Mouse (Mus musculus): ENCODE measurements around the gene Gm45062.

Gene Gm45062

DNA sequence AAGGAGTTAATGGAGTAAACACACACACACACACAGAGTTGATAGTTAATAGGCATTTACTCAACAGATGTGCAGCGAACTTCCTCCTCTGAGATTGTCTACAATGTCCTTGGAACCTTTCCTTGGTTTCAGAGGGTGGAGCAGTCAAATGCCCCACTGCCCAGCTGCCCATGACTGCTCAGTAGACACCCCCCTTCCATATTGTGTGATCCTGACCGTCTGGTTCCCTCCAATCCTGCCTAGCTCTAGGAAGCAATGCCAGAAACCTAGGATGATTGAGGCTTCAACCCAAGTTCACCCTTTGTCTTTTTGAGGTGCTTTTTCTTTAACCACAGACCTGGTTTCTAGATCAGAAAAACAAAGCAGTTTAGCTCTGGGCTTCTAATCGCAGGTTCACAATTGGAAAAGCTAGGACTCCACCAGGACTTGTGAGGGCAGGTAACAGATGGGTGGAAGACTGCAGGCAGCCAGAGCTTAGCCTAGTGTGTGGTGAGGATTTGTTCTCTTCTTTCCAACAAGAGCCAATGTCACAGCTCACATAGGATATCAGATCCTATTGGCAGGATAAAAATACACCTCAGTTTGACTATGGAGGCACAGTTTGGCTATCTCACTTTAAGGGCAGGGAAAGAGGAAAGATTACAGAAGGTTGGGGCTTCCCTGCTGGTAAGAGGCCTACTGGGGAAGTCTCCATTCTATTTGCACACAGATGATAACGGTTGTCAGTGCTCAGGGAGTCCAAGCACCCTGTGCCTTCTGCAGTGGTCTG is 360.5 kb downstream of the Gm45062 start:
- DNase-seq (ENCODE audit: low spot score), result no peak

DNA sequence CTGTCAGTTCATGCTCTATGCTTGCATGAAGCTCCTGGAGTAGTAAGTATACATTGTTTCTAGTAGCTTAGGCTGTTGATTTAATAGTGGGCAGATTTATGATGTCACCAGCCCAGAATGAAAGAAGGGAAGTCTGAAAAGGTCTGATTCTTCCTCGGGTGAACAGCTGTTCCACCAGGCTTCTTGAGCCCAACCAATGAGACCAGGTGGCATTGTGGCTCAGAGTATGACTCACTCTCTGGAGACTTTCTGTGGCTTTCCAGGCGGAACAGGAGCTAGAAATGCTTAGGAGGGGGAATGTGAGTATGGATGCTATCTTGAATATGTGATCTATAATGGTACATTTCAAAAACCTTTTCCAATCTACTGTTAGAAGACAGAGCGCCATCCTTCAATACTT is 363.8 kb downstream of the Gm45062 start:
- DNase-seq (ENCODE audit: low spot score), result no peak

DNA sequence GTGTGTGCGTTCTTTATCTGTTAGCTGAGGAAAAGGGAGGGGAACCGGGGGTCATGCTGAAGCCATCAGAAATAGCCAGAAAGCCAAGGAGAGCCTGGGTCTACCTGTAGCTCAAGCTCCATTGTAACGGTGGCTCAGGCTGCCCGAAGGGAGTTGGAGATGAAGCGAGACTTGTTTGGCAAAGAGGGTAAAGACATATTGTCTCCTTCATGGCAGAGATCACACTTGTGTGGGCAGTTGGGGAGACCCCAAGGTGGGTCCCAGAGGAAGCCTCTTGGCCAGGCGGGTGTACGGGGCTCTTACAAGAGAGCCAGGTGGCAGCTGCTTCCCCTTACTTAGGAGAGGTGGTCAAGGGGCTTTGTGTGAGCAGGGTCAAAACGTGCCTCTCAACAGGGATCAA is 369.0 kb downstream of the Gm45062 start:
- no peak for DNase-seq (ENCODE audit: low spot score)

DNA sequence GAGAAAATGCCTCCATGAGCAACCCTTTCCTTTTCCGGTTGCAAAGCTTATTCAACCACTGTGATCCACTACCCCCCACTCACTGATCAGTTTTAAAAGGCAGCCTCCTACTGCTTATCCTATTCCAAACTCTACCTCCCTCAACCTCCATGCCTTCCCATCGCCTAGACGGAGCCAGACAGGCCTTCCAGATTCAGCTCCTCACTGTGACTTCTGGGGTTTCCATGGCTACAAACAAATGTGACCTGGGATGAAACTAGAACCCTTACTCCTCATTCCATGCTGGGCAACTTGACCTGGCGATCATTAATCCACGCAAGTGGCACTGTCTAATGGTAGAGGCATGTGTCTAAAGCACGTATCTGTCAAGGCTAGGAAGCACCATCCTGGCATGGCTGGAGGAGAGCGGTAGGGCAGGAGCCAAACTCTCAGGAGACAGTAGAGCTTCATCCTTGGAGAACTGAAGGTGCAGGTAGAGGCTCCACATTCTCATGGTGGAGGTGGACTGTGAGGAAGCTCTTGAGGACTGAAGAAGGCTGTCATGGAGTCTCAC is 369.5 kb downstream of the Gm45062 start:
- DNase-seq (ENCODE audit: low spot score), result peak; percentile 8

- no peak for DNase-seq (ENCODE audit: low spot score)
Observed at GRCm38 (mm10) chr6:8630531-8630930, 371.3 kb downstream of the Gm45062 start.

GRCm38 (mm10) chr6:8631362-8631761 is 372.1 kb downstream of the Gm45062 start:
- peak; percentile 10 for DNase-seq (ENCODE audit: low spot score)

GRCm38 (mm10) chr6:8631986-8632632 is 372.9 kb downstream of the Gm45062 start:
- no peak for DNase-seq (ENCODE audit: low spot score)

DNA sequence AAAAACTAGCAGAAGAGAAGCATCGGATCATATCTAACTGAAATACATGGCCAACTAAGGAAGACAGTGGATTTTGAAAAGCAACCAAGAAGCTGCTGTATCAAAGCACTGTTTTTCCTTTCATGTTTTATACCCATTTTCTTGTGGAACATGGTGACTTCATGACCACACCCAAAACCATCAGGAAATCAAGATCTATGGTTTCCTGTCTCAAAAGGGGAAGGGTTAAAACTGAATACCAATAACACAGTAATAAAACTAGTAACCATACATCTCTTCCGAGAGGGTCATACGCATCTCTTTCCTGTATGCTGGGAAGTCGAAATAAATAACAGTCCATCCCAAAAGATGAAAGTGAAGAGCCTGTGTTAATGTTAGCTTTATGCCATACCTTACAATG is 373.5 kb downstream of the Gm45062 start:
- DNase-seq (ENCODE audit: low spot score), result no peak

DNA sequence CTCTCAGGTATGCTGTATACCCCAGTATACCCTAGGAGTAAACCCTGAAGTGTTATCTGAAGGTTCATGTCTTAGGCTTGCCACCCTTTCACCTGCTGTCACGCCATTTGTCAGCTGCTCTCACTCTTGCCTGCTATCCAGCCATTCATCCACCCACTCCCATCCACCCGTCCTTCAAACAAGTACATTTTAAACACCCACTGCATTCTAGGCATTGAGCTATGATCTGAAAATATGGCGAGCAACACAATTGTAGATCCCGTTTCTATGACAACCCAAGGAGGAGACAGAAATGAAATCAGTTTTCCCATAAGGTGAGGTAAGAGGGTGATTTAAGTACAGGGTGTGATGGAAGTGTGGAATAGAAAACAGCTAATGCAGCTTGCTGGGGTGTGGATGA is 378.9 kb downstream of the Gm45062 start:
- no peak for DNase-seq (ENCODE audit: low spot score)

DNA sequence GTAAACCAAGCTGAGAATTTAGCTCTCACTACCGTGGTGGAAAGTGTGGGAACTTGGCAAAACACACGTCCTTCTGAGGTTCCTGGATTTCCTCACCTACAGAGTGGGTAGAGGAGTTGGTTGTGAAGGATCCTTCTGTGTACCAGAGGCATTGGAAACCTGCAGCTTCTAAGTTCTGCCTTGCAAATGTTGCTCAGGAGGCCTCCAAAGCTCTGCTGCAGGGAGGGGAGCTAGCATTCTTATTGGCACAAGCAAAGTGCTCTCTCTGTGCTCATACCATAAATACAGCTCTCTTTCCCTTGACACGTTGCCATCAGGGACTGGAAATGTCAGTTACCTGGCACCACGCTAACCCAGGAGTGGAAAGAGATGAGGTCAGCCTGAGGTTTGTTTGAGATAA is 379.6 kb downstream of the Gm45062 start:
- DNase-seq (ENCODE audit: low spot score), result no peak

- no peak for DNase-seq (ENCODE audit: low spot score)
Observed at GRCm38 (mm10) chr6:8639526-8639925, 380.3 kb downstream of the Gm45062 start.

- DNase-seq (ENCODE audit: low spot score), result no peak
Observed at GRCm38 (mm10) chr6:8640863-8641262, 381.6 kb downstream of the Gm45062 start.

GRCm38 (mm10) chr6:8644703-8645102 is 385.5 kb downstream of the Gm45062 start:
- no peak for DNase-seq (ENCODE audit: low spot score)

DNA sequence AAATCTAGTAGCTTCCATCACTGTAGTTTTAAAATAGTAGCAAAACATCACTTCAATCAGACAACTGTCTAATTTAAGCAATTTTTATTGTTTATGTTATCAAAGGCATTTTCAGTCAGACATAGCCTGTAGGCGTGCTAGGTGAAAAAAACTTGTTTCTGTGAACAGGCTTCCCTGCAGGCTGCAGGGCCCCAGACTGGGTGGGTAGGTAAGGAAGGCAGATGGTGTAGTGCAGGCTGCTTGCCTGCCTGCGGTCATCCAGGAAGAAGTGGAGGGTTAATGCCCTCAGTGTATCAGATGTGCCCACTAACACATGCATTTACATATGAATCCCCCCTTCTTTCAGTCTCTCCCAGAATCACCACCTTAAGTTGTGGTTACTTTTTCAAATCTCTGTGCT is 386.5 kb downstream of the Gm45062 start:
- DNase-seq (ENCODE audit: low spot score), result no peak

All from embryo, embryonic 10.5 days (tissue).